Comparison of ENCODE assay signal across 24 mouse cellular contexts in genomic region chr13:54527140-54527539, GRCm38 (mm10). TPM values are rescaled to one million over a fixed set of nuclear protein-coding genes. Genes with fewer than 3 reads are reported as not detected.
DNase-seq lines count a peak whose midpoint lies in the region.
"Had no signal": no experiment of that assay in that cellular context is flagged by ENCODE, and none has a peak within 500 bp of the region (broad histone marks: within the 10 kb centered on the region; RNA-seq: fewer than 3 reads in every experiment).

No protein-coding gene starts in this region.

- H3K27ac ChIP-seq in limb, embryonic 10.5 days = no peak overlapping the region
- H3K27ac ChIP-seq: forebrain, embryonic 10.5 days; forebrain, embryonic 13.5 days; heart, adult 2 months; heart, embryonic 10.5 days; heart, embryonic 13.5 days; hindbrain, embryonic 14.5 days; hindbrain, postnatal 0 days had no signal

- H3K9me3 ChIP-seq in limb, embryonic 10.5 days (replicated peaks) = no peaks in the 10 kb centered on the region
- H3K9me3 ChIP-seq: forebrain, embryonic 10.5 days; forebrain, embryonic 13.5 days; heart, embryonic 10.5 days; heart, embryonic 13.5 days had no signal

- WGBS in limb, embryonic 10.5 days = 92% methylated on average over 6 of the region's 6 CpGs

- H3K4me3 ChIP-seq in limb, embryonic 10.5 days = no peak overlapping the region
- H3K4me3 ChIP-seq: forebrain, embryonic 10.5 days; forebrain, embryonic 13.5 days; heart, adult 2 months; heart, embryonic 10.5 days; heart, embryonic 13.5 days had no signal

- H3K4me1 ChIP-seq in limb, embryonic 10.5 days = no peaks in the 10 kb centered on the region
- H3K4me1 ChIP-seq: forebrain, embryonic 10.5 days; forebrain, embryonic 13.5 days; heart, embryonic 10.5 days; heart, embryonic 13.5 days had no signal

- H3K36me3 ChIP-seq in limb, embryonic 10.5 days = peaks cover 84% of the 10 kb centered on the region

- DNase-seq in 3T3-L1 (ENCODE audit: low read depth, low spot score) (peak; percentile 68), NIH3T3 (ENCODE audit: low read depth) (peak; percentile 70), MN1 (ENCODE audit: low spot score) (no peak)
- peak; percentile 30 for DNase-seq in adrenal gland, postnatal 10 days
- peak; percentile 71 to 74 for DNase-seq in adrenal gland, postnatal 36 days
- no peak for DNase-seq in ovary, postnatal 10 days (ENCODE audit: low spot score)
- no peak for DNase-seq in cerebellum, adult 9-10 months
- no peak for DNase-seq in limb, embryonic 10.5 days (ENCODE audit: low spot score)
- DNase-seq: B cell, adult 2 months; cerebellum, adult 11-12 months; cerebellum, adult 8-10 months; cerebellum, postnatal 14 days; gastrocnemius, postnatal 10 days; gastrocnemius, postnatal 36 days; heart, adult 2 months; heart, postnatal 14 days; heart, postnatal 4 days had no signal

- H3K27me3 ChIP-seq in limb, embryonic 10.5 days (ENCODE audit: low read depth, poor library complexity, severe bottlenecking) = no peaks in the 10 kb centered on the region
- H3K27me3 ChIP-seq: forebrain, embryonic 13.5 days; heart, embryonic 13.5 days; Patski had no signal

RNA-seq across cellular contexts. Expression of gene Simc1, which starts 23.6 kb away (rescaled TPM):
- total RNA-seq in adrenal gland, postnatal 10 days (2021) = 10 to 100 TPM in 1 of 2 experiments, 1 to 10 TPM in 1; 7.5 to 10.2 TPM
- total RNA-seq in adrenal gland, postnatal 36 days (2021) = 10 to 100 TPM; 12.8 to 19.5 TPM
- polyA plus RNA-seq in limb, embryonic 10.5 days (2016; fragmentation: Nextera tagmentation; extraction: Ambion mirVana) = 20.6 and 21.1 TPM in 2 replicates

RNA-seq across cellular contexts. Expression of gene 4833439L19Rik, which starts 38.1 kb away (rescaled TPM):
- total RNA-seq in adrenal gland, postnatal 10 days (2021) = 100 to 1,000 TPM; 101 to 104 TPM
- total RNA-seq in adrenal gland, postnatal 36 days (2021) = 100 to 1,000 TPM; 152 to 182 TPM
- 198 TPM in 2 replicates for polyA plus RNA-seq in limb, embryonic 10.5 days (2016; fragmentation: Nextera tagmentation; extraction: Ambion mirVana)

RNA-seq across cellular contexts. Expression of gene Arl10, which starts 47.7 kb away (rescaled TPM):
- 10 to 100 TPM; 27.1 to 31.4 TPM for total RNA-seq in adrenal gland, postnatal 10 days (2021)
- total RNA-seq in adrenal gland, postnatal 36 days (2021) = 10 to 100 TPM; 55.4 to 58.9 TPM
- polyA plus RNA-seq in limb, embryonic 10.5 days (2016; fragmentation: Nextera tagmentation; extraction: Ambion mirVana) = 28.8 and 31.5 TPM in 2 replicates

RNA-seq across cellular contexts. Expression of gene Thoc3, which starts 58.5 kb away (rescaled TPM):
- 10 to 100 TPM; 51.1 to 51.8 TPM for total RNA-seq in adrenal gland, postnatal 10 days (2021)
- 10 to 100 TPM; 43.0 to 47.3 TPM for total RNA-seq in adrenal gland, postnatal 36 days (2021)
- polyA plus RNA-seq in limb, embryonic 10.5 days (2016; fragmentation: Nextera tagmentation; extraction: Ambion mirVana) = 189 and 192 TPM in 2 replicates

Comparison
In these comparisons a context has a peak if more than half of its experiments do, and no peak if none do; other contexts are left out.
1. DNase-seq: peak in 3T3-L1 (single experiment), NIH3T3 (single experiment), adrenal gland, postnatal 10 days (single experiment) and adrenal gland, postnatal 36 days (2 of 2); none in ovary, postnatal 10 days (single experiment), cerebellum, adult 9-10 months (single experiment), limb, embryonic 10.5 days (single experiment) and MN1 (single experiment).